Mouse (Mus musculus) megakaryocyte, embryonic 14.5 days (primary cell): Measurements from ENCODE around the gene Hcn2.

Source experiments
- FLI1 ChIP-seq: IDR thresholded peaks from 2 replicates; pipeline ENCODE4 v1.6.1; 2012; ENCODE audit warnings: low read length, inconsistent platforms, mixed read lengths
- GATA1 ChIP-seq: IDR thresholded peaks from 3 replicates; pipeline ENCODE4 v1.6.1; 2012; ENCODE audit warnings: mixed read lengths, low read length, inconsistent platforms, borderline replicate concordance

DNA sequence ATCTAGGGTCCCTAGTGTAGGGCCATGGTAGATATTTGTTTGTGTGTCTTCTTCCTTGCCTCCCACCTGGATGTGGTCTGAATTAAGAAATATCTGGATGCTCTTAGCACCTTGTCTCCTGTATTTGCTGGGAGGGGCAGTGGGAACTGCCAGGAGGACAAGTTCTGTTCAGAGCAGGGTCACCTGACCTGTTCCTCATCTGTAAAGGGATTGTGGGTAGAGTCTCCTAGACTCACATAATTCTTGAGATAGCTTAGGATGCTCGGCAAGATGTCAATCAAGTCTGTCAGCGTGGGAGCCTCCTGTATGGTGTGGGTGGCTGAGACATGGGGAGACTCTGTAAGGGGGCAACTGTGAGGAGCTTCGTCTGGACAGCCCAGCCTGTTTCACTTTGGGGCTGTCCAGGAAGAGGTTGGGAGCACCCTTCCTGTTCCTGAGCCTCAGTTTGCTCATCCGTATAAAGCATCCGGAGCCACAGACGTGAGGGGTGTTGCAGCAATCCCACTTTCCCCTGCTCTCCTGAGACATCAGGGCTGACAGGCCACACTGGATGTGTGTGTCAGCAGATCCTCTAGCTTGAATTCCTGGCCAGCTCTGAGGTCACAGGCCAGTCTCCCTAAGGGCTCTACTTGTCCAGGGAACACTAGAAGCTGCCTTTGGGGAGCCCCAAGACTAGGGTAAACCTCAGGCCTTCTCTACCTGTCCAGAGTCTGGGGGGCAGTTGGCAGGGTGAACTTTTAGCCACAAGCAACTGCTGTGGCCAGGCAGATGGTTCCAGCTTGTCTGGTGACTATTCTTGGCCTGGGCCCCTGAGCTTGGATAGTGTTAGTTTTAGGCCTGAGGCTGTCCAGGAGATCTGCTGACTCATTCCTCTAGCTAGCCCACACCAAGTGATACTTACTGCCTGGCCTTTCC is 32.5 kb upstream of the Hcn2 start:
- TF ChIP-seq GATA1, result no peak
- TF ChIP-seq FLI1, result no peak
